Mouse (Mus musculus) limb, embryonic 14.5 days (tissue): ENCODE data around the gene Mtm1. TPM values are rescaled to one million over a fixed set of nuclear protein-coding genes. Genes with fewer than 3 reads are reported as not detected.

Experiments used
- ATAC-seq: fragments of 200-750 bp; cut with Nextera tagmentation; 2 replicates; pipeline ENCODE4 v1.8.0; 2017; ENCODE audit warnings: low read depth, moderate number of reproducible peaks, moderate TSS enrichment; ENCODE audit not compliant: low FRiP score
- DNase-seq: peaks from one replicate; pipeline ENCODE4 v3.0.0-alpha.2; 2015; ENCODE audit warnings: low spot score
- H3K27ac ChIP-seq: fragments of 300-500 bp; sonication (generic); replicated peaks from 2 replicates; pipeline ENCODE4 v1.5.1; 2014; ENCODE audit warnings: low read depth, mild to moderate bottlenecking, low read length, moderate library complexity, mixed read lengths
- H3K27me3 ChIP-seq: fragments of 300-500 bp; sonication (generic); 2 replicates; pipeline ENCODE4 v1.6.1; 2014; ENCODE audit warnings: low read length, mixed read lengths; ENCODE audit not compliant: control insufficient read depth, insufficient read depth
- H3K36me3 ChIP-seq: fragments of 300-500 bp; sonication (generic); 2 replicates; pipeline ENCODE4 v1.6.1; 2014; ENCODE audit warnings: mild to moderate bottlenecking, low read length, moderate library complexity, mixed read lengths; ENCODE audit not compliant: control insufficient read depth, insufficient read depth
- H3K4me1 ChIP-seq: fragments of 300-500 bp; sonication (generic); 2 replicates; pipeline ENCODE4 v1.6.1; 2014; ENCODE audit warnings: antibody characterized with exemption, low read length, mixed read lengths; ENCODE audit not compliant: control insufficient read depth, insufficient read depth
- H3K4me2 ChIP-seq: fragments of 300-500 bp; sonication (generic); replicated peaks from 2 replicates; pipeline ENCODE4 v1.6.1; 2014; ENCODE audit warnings: low read depth, mild to moderate bottlenecking, low read length, moderate library complexity; ENCODE audit not compliant: severe bottlenecking
- H3K4me3 ChIP-seq: fragments of 300-500 bp; sonication (generic); replicated peaks from 2 replicates; pipeline ENCODE4 v1.5.1; 2014; ENCODE audit warnings: low read length
- H3K9ac ChIP-seq: fragments of 300-500 bp; sonication (generic); 2 replicates; pipeline ENCODE4 v1.6.1; 2014; ENCODE audit warnings: mild to moderate bottlenecking, low read depth, low read length, moderate library complexity; ENCODE audit not compliant: severe bottlenecking
- H3K9me3 ChIP-seq: fragments of 300-500 bp; sonication (generic); 2 replicates; pipeline ENCODE4 v1.6.1; 2016; ENCODE audit warnings: low read length; ENCODE audit not compliant: control insufficient read depth
- POLR2A ChIP-seq: fragments of 200-500 bp; IDR thresholded peaks from 2 replicates; pipeline ENCODE4 v1.8.0; 2012; ENCODE audit warnings: inconsistent platforms, mild to moderate bottlenecking, moderate library complexity, borderline replicate concordance; ENCODE audit not compliant: insufficient read depth, insufficient read length; ENCODE audit errors: extremely low read depth
- WGBS: fragments of 180-500 bp; shearing (Covaris S2); extraction: QIAGEN DNeasy Blood & Tissue Kit; methylation state at CpG from one replicate; pipeline ENCODE4 v1.1.7; 2014; 5-methylcytosine and 5-hydroxymethylcytosine counted together
- polyA plus RNA-seq, 2 experiments: library from polyadenylated mRNA; depleted of rRNA in 1 of 2; stranded (reverse) in 1 of 2; unstranded in 1 of 2; fragments of >200 nt; fragmentation: Nextera tagmentation in 1 of 2; extraction: Ambion mirVana in 1 of 2; gene quantifications; 2 replicates each; pipeline versions ENCODE4 v1.2.1 to v1.2.3; 2012 to 2014

Mtm1 gene
- polyA plus RNA-seq, 2 experiments, result 2.5 to 4.0 TPM

DNA sequence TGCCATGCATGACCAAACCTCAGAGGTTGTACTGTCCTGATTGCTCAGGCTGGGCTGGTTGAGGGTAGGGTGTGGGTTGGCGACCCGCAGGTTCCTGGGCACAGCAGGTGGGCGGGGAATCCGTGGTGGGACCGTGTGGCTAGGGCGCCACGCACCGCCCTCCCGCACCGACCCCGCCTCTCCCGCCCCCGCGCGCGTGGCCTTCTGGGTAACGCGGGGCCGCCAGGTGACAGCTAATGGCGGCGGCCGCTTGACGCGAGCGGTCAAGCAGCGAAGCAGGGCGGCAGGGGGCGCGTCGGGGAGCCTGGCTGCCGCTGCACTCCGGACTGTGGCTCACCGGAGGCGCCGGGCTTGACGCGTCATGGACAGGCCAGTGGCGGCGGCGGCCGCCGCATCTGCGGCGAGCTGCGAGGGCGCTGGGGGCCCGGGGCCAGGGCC is 154.0 kb downstream of the Mtm1 start, which contains the start of gene Mtmr1:
Gene Mtmr1 (plus strand): TSS at position 207 of the 438 bp plus-strand sequence.
- Histone ChIP-seq H3K4me1 (no peaks in the 10 kb centered on the region), H3K36me3 (no peaks in the 10 kb centered on the region), H3K9ac (peak within 1 kb of the TSS; percentile 67), H3K27ac (0 out of 2 replicates have a peak within 1 kb of the TSS, but pooled peaks have one; percentile 13), H3K27me3 (no peaks in the 10 kb centered on the region), H3K9me3 (no peaks in the 10 kb centered on the region), H3K4me3 (peak within 1 kb of the TSS; percentile 60), H3K4me2 (peak within 1 kb of the TSS; percentile 52)
- WGBS, result 26% methylated on average over 29 of the region's 47 CpGs
- DNase-seq, result peak; percentile 63
- TF ChIP-seq POLR2A, result no peak
- ATAC-seq, result peak; percentile 85

- H3K9me3 ChIP-seq, result no peaks in the 10 kb centered on the region
- no peaks in the 10 kb centered on the region for H3K36me3 ChIP-seq
- DNase-seq (no peak), ATAC-seq (peak; percentile 75)
- WGBS, result 13% methylated on average over 9 of the region's 20 CpGs
- H3K4me1 ChIP-seq, result no peaks in the 10 kb centered on the region
- no peak for TF ChIP-seq POLR2A
- H3K4me3 ChIP-seq, result peak overlapping the region; percentile 60
- 0 out of 2 replicates have a peak overlapping the region, but pooled peaks have one; percentile 13 for H3K27ac ChIP-seq
- no peaks in the 10 kb centered on the region for H3K27me3 ChIP-seq
- H3K4me2 ChIP-seq, result peak overlapping the region; percentile 52
- H3K9ac ChIP-seq, result peak overlapping the region; percentile 67
Measured at GRCm38 (mm10) chrX:71365011-71365410, 154.4 kb downstream of the Mtm1 start.

Other genes starting within 250 kb of the Mtm1 start
- 3.9 and 5.0 TPM in 2 replicates for gene Mamld1, start 160.5 kb upstream of the Mtm1 start, polyA plus RNA-seq (2012; rRNA removed)
- gene Mamld1, start 160.5 kb upstream of the Mtm1 start, polyA plus RNA-seq (2014; fragmentation: Nextera tagmentation; extraction: Ambion mirVana), result 3.6 and 4.0 TPM in 2 replicates
- gene Mtmr1, start 154.0 kb downstream of the Mtm1 start, polyA plus RNA-seq (2012; rRNA removed), result 14.9 and 15.0 TPM in 2 replicates
- gene Mtmr1, start 154.0 kb downstream of the Mtm1 start, polyA plus RNA-seq (2014; fragmentation: Nextera tagmentation; extraction: Ambion mirVana), result 14.9 and 18.0 TPM in 2 replicates